In the genomic region with DNA sequence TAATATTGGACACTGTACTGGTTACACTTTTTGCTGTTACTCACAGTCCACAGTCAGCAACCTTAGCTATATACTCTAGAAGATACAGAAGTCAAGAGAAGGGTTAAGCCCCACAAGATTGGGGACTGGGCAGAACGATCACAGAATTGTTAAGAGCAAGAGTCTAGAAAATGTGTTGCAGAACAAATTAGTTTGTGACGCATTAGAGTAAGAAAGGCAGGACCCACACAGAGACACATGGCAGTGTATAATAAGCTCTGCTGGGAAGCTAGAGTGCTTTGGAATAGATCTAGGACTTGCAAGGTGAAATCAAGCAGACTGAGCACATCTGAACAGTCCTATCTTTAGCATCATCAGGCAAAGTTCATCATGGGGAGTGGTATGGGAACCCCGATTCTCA, we compare ENCODE assay signal across 23 mouse cellular contexts. TPM values are rescaled to one million over a fixed set of nuclear protein-coding genes. Genes with fewer than 3 reads are reported as not detected.
DNase-seq lines count a peak whose midpoint lies in the region; ATAC-seq and TF ChIP-seq lines count a peak whose summit lies in the region.
"Had no signal": no experiment of that assay in that cellular context is flagged by ENCODE, and none has a peak within 500 bp of the region (broad histone marks: within the 10 kb centered on the region; RNA-seq: fewer than 3 reads in every experiment).

No protein-coding gene starts in this region.

- no peaks in the 10 kb centered on the region for H3K9me3 ChIP-seq in midbrain, embryonic 11.5 days (ENCODE audit: control insufficient read depth, low read length)
- H3K9me3 ChIP-seq in midbrain, embryonic 14.5 days (ENCODE audit: control insufficient read depth, low read length) = no peaks in the 10 kb centered on the region

- no peaks in the 10 kb centered on the region for H3K27me3 ChIP-seq in midbrain, embryonic 11.5 days (ENCODE audit: control insufficient read depth, insufficient read depth, low read length)
- H3K27me3 ChIP-seq in midbrain, embryonic 14.5 days (ENCODE audit: control insufficient read depth, insufficient read depth, low read length) = no peaks in the 10 kb centered on the region
- H3K27me3 ChIP-seq: CH12.LX, Patski had no signal

- no peak overlapping the region for H3K4me2 ChIP-seq in midbrain, embryonic 11.5 days
- H3K4me2 ChIP-seq in midbrain, embryonic 14.5 days (ENCODE audit: low read length) = no peak overlapping the region

- H3K4me3 ChIP-seq in midbrain, embryonic 11.5 days (ENCODE audit: low read depth, low read length) = no peak overlapping the region
- no peak overlapping the region for H3K4me3 ChIP-seq in midbrain, embryonic 14.5 days (replicated peaks; ENCODE audit: low read depth, low read length)
- H3K4me3 ChIP-seq in left cerebral cortex, adult 2 months = no peak overlapping the region

- no peaks in the 10 kb centered on the region for H3K36me3 ChIP-seq in midbrain, embryonic 11.5 days (ENCODE audit: control insufficient read depth, insufficient read depth, low read length)
- H3K36me3 ChIP-seq in midbrain, embryonic 14.5 days (ENCODE audit: control insufficient read depth, insufficient read depth, low read length) = no peaks in the 10 kb centered on the region
- H3K36me3 ChIP-seq: G1E had no signal

- TF ChIP-seq CTCF in left cerebral cortex, adult 2 months (IDR thresholded peaks at IDR 0.05) = no peak

- H3K4me1 ChIP-seq in midbrain, embryonic 11.5 days (ENCODE audit: control insufficient read depth, insufficient read depth, low read length) = no peaks in the 10 kb centered on the region
- no peaks in the 10 kb centered on the region for H3K4me1 ChIP-seq in midbrain, embryonic 14.5 days (ENCODE audit: control insufficient read depth, insufficient read depth, low read length)

- intact Hi-C loops in left cerebral cortex, adult 2 months (cut with DNase I) = no loop called here

- H3K9ac ChIP-seq in midbrain, embryonic 11.5 days (ENCODE audit: low read length) = no peak overlapping the region
- H3K9ac ChIP-seq in midbrain, embryonic 14.5 days (replicated peaks; ENCODE audit: low read length) = no peak overlapping the region

- WGBS in midbrain, embryonic 11.5 days = 85% methylated on average over 3 of the region's 3 CpGs
- WGBS in midbrain, embryonic 14.5 days = 67% methylated on average over 3 of the region's 3 CpGs

- no peak for DNase-seq in cerebellum, adult 9-11 months
- no peak for DNase-seq in frontal cortex, postnatal 10 days (ENCODE audit: low spot score in 2 of 2)
- DNase-seq in midbrain, embryonic 11.5 days (ENCODE audit: low spot score, missing footprints) = peak; percentile 76
- no peak for DNase-seq in midbrain, embryonic 14.5 days
- DNase-seq in brain, adult 2 months (ENCODE audit: low read depth, low spot score) = peak; percentile 34
- DNase-seq in left cerebral cortex, adult 2 months (ENCODE audit: extremely low spot score in 1 of 2, low spot score in 2 of 2) = no peak
- DNase-seq: adrenal gland, adult 2 months; adrenal gland, adult 8-10 months; adrenal gland, postnatal 10 days; adrenal gland, postnatal 14 days; adrenal gland, postnatal 25 days; adrenal gland, postnatal 36 days; B cell, adult 2 months; cerebellum, adult 11 months; cerebellum, adult 11-12 months; cerebellum, adult 2 months had no signal

- ATAC-seq in cerebellum, adult (ENCODE audit: insufficient number of reproducible peaks, low FRiP score, low TSS enrichment) = 0 out of 2 replicates have a peak, but pooled peaks have one; percentile 46
- peak; percentile 78 for ATAC-seq in frontal cortex, adult (ENCODE audit: low TSS enrichment)
- ATAC-seq in midbrain, embryonic 11.5 days (ENCODE audit: low FRiP score) = no peak
- ATAC-seq in midbrain, embryonic 14.5 days (ENCODE audit: low FRiP score, low TSS enrichment) = no peak
- ATAC-seq: activated CD4-positive, CD25-positive, alpha-beta regulatory T cell, adult 4 months; CD4-positive, CD25-positive, alpha-beta regulatory T cell, adult 4 months; Patski had no signal

- no peak overlapping the region for H3K27ac ChIP-seq in midbrain, embryonic 11.5 days (ENCODE audit: low read depth, low read length)
- H3K27ac ChIP-seq in midbrain, embryonic 14.5 days (replicated peaks; ENCODE audit: low read depth, low read length) = no peak overlapping the region
- H3K27ac ChIP-seq in left cerebral cortex, adult 2 months = no peak overlapping the region

RNA-seq across cellular contexts. Expression of gene Ndst3, which starts 29.4 kb away (rescaled TPM):
- polyA plus RNA-seq in midbrain, embryonic 11.5 days (2014; fragmentation: Nextera tagmentation; extraction: Ambion mirVana) = 14.6 and 18.2 TPM in 2 replicates
- polyA plus RNA-seq in midbrain, embryonic 14.5 days (2014; fragmentation: Nextera tagmentation; extraction: Ambion mirVana) = 15.4 and 27.1 TPM in 2 replicates
- total RNA-seq in left cerebral cortex, adult 2 months (2021) = 10 to 100 TPM; 25.0 to 26.2 TPM
- polyA plus RNA-seq: activated CD4-positive, CD25-positive, alpha-beta regulatory T cell, adult 4 months; adrenal gland, adult 2 months; CD4-positive, CD25-positive, alpha-beta regulatory T cell, adult 4 months; G1E had no signal

Comparison
In these comparisons a context has a peak if more than half of its experiments do, and no peak if none do; other contexts are left out.
1. DNase-seq: peak in midbrain, embryonic 11.5 days (single experiment) and brain, adult 2 months (single experiment); none in cerebellum, adult 9-11 months (single experiment), frontal cortex, postnatal 10 days (0 of 2), midbrain, embryonic 14.5 days (single experiment) and left cerebral cortex, adult 2 months (0 of 2).
2. ATAC-seq: peak in cerebellum, adult (single experiment) and frontal cortex, adult (single experiment); none in midbrain, embryonic 11.5 days (single experiment) and midbrain, embryonic 14.5 days (single experiment).